Mouse (Mus musculus) liver, postnatal 0 days (tissue): Measurements from ENCODE around the gene Fam227b. TPM values are rescaled to one million over a fixed set of nuclear protein-coding genes. Genes with fewer than 3 reads are reported as not detected.

ENCODE experiments used
- ATAC-seq: fragments of 200-750 bp; cut with Nextera tagmentation; 2 replicates; pipeline ENCODE4 v1.8.0; 2017; ENCODE audit warnings: mild to moderate bottlenecking, moderate library complexity
- DNase-seq: peaks from one replicate; pipeline ENCODE4 v3.0.0-alpha.2; 2016
- H3K27ac ChIP-seq: fragments of 300-500 bp; sonication (generic); 2 replicates; pipeline ENCODE4 v1.5.1; 2014; ENCODE audit warnings: antibody characterized with exemption, moderate library complexity, mild to moderate bottlenecking, low read depth
- H3K27me3 ChIP-seq: fragments of 300-500 bp; sonication (generic); 2 replicates; pipeline ENCODE4 v1.6.1; 2014; ENCODE audit warnings: low read length, control low read depth, mixed read lengths; ENCODE audit not compliant: insufficient read depth
- H3K36me3 ChIP-seq: fragments of 300-500 bp; sonication (generic); replicated peaks from 2 replicates; pipeline ENCODE4 v1.6.1; 2014; ENCODE audit warnings: mild to moderate bottlenecking, control low read depth, low read length, moderate library complexity, mixed read lengths; ENCODE audit not compliant: insufficient read depth
- H3K4me1 ChIP-seq: fragments of 300-500 bp; sonication (generic); 2 replicates; pipeline ENCODE4 v1.6.1; 2014; ENCODE audit warnings: antibody characterized with exemption, mild to moderate bottlenecking, control low read depth; ENCODE audit not compliant: insufficient read depth
- H3K4me2 ChIP-seq: fragments of 300-500 bp; sonication (generic); 2 replicates; pipeline ENCODE4 v1.6.1; 2014; ENCODE audit warnings: low read depth, mild to moderate bottlenecking, low read length, moderate library complexity, mixed read lengths
- H3K4me3 ChIP-seq: fragments of 300-500 bp; sonication (generic); 2 replicates; pipeline ENCODE4 v1.5.1; 2014; ENCODE audit warnings: low read depth, low read length
- H3K9ac ChIP-seq: fragments of 300-500 bp; sonication (generic); replicated peaks from 2 replicates; pipeline ENCODE4 v1.6.1; 2014; ENCODE audit warnings: mild to moderate bottlenecking, moderate library complexity
- H3K9me3 ChIP-seq: fragments of 300-500 bp; sonication (generic); 2 replicates; pipeline ENCODE4 v1.6.1; 2016; ENCODE audit warnings: mild to moderate bottlenecking, control low read depth, low read length, mixed read lengths
- CTCF ChIP-seq: sonication (generic); IDR thresholded peaks from 2 replicates; pipeline ENCODE4 v1.5.1; 2016; ENCODE audit warnings: antibody characterized with exemption, low read depth
- EP300 ChIP-seq: IDR thresholded peaks from 2 replicates; pipeline ENCODE4 v1.6.1; 2016; ENCODE audit warnings: antibody characterized with exemption, low read depth, mild to moderate bottlenecking
- WGBS: fragments of 180-500 bp; shearing (Covaris S2); extraction: QIAGEN DNeasy Blood & Tissue Kit; methylation state at CpG from one replicate; pipeline ENCODE4 v1.1.7; 2014; ENCODE audit not compliant: insufficient replicate concordance; 5-methylcytosine and 5-hydroxymethylcytosine counted together
- polyA plus RNA-seq: library from polyadenylated mRNA; unstranded; fragments of >200 nt; fragmentation: Nextera tagmentation; extraction: Ambion mirVana; gene quantifications from 2 replicates; pipeline ENCODE4 v1.2.1, GENCODE M21; 2015

The Fam227b gene
- polyA plus RNA-seq, 1 experiment from 2014 or later = not detected

GRCm38 (mm10) chr2:125975206-125975605 is 176.6 kb downstream of the Fam227b start:
- no peaks in the 10 kb centered on the region for H3K9me3 ChIP-seq
- H3K4me1 ChIP-seq = no peaks in the 10 kb centered on the region
- WGBS = 84% methylated on average over 10 of the region's 10 CpGs
- H3K27ac ChIP-seq = no peak overlapping the region
- no peaks in the 10 kb centered on the region for H3K36me3 ChIP-seq
- DNase-seq = no peak
- no peak overlapping the region for H3K4me2 ChIP-seq
- no peak for ATAC-seq
- H3K27me3 ChIP-seq = no peaks in the 10 kb centered on the region
- no peak for TF ChIP-seq CTCF
- TF ChIP-seq EP300 = no peak
- no peak overlapping the region for H3K9ac ChIP-seq
- no peak overlapping the region for H3K4me3 ChIP-seq

GRCm38 (mm10) chr2:125973207-125973606 is 178.6 kb downstream of the Fam227b start:
- ATAC-seq = no peak

GRCm38 (mm10) chr2:125968811-125969210 is 183.0 kb downstream of the Fam227b start:
- Histone ChIP-seq H3K4me1 (no peaks in the 10 kb centered on the region), H3K27ac (no peak overlapping the region), H3K9ac (no peak overlapping the region), H3K36me3 (no peaks in the 10 kb centered on the region), H3K4me2 (no peak overlapping the region), H3K9me3 (no peaks in the 10 kb centered on the region), H3K27me3 (no peaks in the 10 kb centered on the region), H3K4me3 (no peak overlapping the region)
- no peak for TF ChIP-seq CTCF
- TF ChIP-seq EP300 = no peak
- DNase-seq = no peak
- ATAC-seq = peak; percentile 40; the same call in 1 of the 2 replicates
- WGBS = 63% methylated on average over 1 of the region's 1 CpGs

More at GRCm38 (mm10) chr2:125973207-125973606, 178.6 kb downstream of the Fam227b start:
- H3K9ac ChIP-seq = no peak overlapping the region
- no peaks in the 10 kb centered on the region for H3K9me3 ChIP-seq
- H3K4me2 ChIP-seq = no peak overlapping the region
- H3K36me3 ChIP-seq = no peaks in the 10 kb centered on the region
- no peaks in the 10 kb centered on the region for H3K4me1 ChIP-seq
- TF ChIP-seq EP300 = no peak
- TF ChIP-seq CTCF = no peak
- 71% methylated on average over 6 of the region's 6 CpGs for WGBS
- H3K4me3 ChIP-seq = no peak overlapping the region
- no peak overlapping the region for H3K27ac ChIP-seq
- H3K27me3 ChIP-seq = no peaks in the 10 kb centered on the region
- no peak for DNase-seq

- TF ChIP-seq EP300 (no peak), CTCF (no peak)
- Histone ChIP-seq H3K27me3 (no peaks in the 10 kb centered on the region), H3K36me3 (no peaks in the 10 kb centered on the region; the same call in 1 of the 2 replicates), H3K4me1 (no peaks in the 10 kb centered on the region), H3K9ac (no peak overlapping the region), H3K4me2 (no peak overlapping the region), H3K27ac (no peak overlapping the region), H3K4me3 (no peak overlapping the region), H3K9me3 (no peaks in the 10 kb centered on the region)
- 74% methylated on average over 2 of the region's 2 CpGs for whole genome bisulfite sequencing
- ATAC-seq (no peak), DNase-seq (no peak)
These were observed 203.6 kb downstream of the Fam227b start for GRCm38 (mm10) chr2:125948195-125948594.

GRCm38 (mm10) chr2:125943301-125943700 is 208.5 kb downstream of the Fam227b start:
- Histone ChIP-seq H3K4me1 (no peaks in the 10 kb centered on the region), H3K9ac (no peak overlapping the region), H3K36me3 (no peaks in the 10 kb centered on the region; the same call in 1 of the 2 replicates), H3K4me3 (no peak overlapping the region), H3K27ac (no peak overlapping the region), H3K4me2 (no peak overlapping the region), H3K27me3 (no peaks in the 10 kb centered on the region), H3K9me3 (no peaks in the 10 kb centered on the region)
- WGBS = 83% methylated on average over 1 of the region's 1 CpGs
- ATAC-seq (no peak), DNase-seq (no peak)
- no peak for TF ChIP-seq EP300
- no peak for TF ChIP-seq CTCF

GRCm38 (mm10) chr2:125941111-125941785 is 210.6 kb downstream of the Fam227b start:
- Histone ChIP-seq H3K4me1 (no peaks in the 10 kb centered on the region), H3K27me3 (no peaks in the 10 kb centered on the region), H3K4me2 (no peak overlapping the region), H3K9me3 (no peaks in the 10 kb centered on the region), H3K36me3 (no peaks in the 10 kb centered on the region), H3K4me3 (no peak overlapping the region), H3K27ac (no peak overlapping the region), H3K9ac (no peak overlapping the region)
- 66% methylated on average over 6 of the region's 6 CpGs for WGBS
- ATAC-seq (no peak), DNase-seq (no peak)
- TF ChIP-seq CTCF = no peak
- TF ChIP-seq EP300 = no peak
